Mouse (Mus musculus) embryo, embryonic 10 days (tissue): ENCODE measurements around the gene Rpgrip1l.
A peak's percentile ranks its signal among the peaks of the same experiment; 100 is the strongest.

Experiments used
- DNase-seq: peaks from one replicate; pipeline ENCODE4 v3.0.0-alpha.2; 2015; ENCODE audit warnings: low spot score

Gene Rpgrip1l

DNA sequence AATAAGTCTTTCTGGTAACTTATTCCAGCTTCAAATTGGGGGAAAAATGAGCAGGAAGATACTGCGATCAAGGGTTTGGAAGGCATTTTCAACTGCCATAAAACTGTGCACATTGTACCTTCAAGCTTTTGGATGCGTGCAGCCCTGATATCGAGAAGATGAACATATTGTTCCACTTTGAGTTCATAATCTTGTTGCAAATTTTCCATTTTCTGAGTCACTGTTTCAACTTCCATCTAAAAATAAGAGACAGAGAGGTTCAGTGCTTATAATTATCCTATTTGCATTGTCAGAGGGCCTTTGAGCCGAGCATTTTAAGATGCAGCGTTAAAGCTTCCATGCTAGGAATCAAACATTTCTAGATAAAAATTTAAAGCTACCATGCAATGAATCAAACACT lies 39.6 kb downstream of the Rpgrip1l start:
- DNase-seq = no peak

DNA sequence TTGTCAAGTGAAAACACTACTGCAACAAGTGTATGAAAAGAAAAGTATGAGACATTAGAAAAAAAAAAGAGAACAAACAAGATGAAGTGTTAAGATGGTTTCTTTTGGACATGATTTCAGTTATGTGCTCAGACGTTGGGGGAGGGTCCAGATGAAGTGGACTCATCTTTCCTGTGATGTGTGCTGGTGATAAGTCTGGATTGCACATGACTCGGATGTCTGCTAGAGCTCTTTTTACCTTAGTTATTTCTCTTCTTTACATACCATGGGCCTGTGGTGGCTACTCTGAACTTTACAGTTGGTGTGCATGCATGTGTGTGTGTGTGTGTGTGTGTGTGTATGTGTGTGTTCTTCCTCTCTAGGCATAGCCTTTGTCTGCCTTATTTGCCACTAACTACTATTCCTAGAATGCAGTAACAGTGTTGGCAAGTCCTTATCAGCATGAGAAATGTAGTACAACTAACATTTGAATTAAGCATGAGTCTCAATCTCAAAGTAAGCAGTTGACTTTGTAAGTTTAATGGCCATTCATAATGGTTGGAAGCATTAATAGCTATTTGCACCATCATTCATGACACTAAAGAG lies 43.6 kb downstream of the Rpgrip1l start:
- no peak for DNase-seq

DNA sequence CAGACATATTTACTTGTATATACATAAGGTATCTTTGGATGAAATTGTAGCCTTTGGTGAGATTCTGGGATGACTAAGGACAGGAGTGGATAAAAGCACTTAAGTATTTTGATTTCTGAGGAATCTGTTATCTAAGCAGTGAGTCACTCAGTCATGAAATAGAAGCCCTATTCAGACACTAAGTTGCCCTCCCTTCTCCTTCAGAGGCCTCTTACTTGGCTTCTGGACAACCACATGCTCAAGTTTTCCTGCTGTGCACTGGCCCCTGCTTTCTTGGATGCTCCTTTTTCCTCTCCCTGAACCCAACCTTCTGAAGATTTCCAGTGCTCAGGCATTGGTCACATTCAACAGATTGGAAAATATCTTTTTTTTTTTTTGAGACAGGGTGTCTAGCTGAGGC lies 48.5 kb downstream of the Rpgrip1l start:
- DNase-seq = no peak

DNA sequence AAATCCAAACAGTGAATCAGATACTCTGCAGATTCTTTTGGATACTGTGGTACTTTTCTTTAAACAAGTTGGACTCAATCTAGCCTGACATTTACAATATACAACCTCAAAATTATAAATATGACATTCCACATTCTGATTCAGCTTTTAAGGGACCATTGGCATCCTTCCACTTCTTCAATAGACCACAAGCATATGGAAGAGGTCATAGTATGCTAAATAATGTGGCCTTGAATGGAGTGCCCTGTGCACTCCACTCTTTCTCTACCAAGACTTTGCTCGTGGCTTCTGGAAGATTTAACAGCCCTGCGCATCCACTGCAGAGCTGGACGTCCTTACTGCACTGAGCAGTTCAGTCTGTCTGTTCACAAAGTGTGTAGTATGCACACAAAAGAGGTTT lies 49.1 kb downstream of the Rpgrip1l start:
- no peak for DNase-seq

DNA sequence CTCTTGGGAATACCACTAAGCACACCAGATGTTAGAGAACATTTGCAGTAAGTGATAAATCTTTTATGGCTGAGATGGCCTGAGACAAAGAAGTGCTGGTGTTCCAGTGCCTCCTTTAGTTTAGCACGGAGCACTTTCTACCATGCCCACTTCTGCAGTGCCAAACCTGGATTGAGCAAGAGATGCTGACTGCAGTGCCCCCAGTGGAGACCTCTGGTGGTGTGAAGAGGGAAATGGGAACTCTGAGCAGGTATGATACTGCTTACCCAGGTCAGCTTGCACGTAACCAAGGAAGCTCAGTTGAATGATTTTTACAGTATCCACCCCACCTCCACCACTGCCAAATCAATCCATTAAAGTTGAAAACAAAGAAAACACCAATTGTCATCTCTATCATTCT lies 51.5 kb downstream of the Rpgrip1l start:
- DNase-seq = no peak

DNA sequence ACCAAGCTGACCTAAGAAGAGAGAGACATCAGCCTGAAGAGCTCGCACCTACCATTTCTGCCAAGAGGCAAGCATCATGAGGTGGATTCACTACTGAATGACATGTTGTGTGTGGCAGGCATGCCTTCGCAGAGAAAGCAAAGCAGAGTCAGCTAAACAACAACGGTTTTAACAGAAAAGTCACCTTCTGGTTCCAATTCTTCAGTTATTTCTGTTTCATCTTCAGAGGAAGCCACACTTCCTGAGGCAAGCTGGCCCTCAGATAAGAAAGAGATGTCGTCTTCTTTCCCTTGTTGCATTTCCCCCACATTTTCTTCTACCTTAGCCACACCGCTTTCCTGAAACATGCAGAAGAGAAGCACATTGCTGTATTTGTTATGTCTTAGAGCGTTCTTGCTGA lies 62.1 kb downstream of the Rpgrip1l start:
- DNase-seq = no peak

DNA sequence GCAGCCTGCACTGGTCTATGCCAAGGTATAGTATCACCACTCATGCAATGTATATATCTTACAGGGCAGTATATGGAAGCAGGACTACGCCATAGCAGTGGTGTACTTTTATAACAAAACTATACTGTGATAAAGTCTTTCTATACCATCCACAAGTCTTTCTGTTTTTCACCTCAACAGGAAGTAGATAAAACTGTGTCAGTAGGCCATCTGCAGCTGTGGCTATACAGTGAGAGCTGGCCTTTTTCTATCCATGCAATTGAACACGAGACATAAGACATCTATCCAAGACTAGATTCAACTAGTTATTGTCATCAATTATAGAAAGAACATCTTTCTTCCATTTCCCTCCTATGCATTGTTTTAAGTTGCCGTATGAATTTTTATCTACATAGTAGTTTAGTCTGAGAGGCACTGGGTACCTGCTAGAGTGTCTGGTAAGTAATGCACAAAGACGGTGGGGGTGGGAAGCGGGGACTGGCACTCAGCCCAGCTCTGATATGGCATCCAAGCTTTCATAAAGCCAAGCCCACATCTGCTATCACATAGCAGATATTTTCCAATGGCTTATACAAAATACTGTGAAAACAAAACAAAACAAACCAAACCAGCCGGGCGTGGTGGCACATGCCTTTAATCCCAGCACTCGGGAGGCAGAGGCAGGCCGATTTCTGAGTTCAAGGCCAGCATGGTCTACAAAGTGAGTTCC lies 63.1 kb downstream of the Rpgrip1l start:
- DNase-seq = no peak

DNA sequence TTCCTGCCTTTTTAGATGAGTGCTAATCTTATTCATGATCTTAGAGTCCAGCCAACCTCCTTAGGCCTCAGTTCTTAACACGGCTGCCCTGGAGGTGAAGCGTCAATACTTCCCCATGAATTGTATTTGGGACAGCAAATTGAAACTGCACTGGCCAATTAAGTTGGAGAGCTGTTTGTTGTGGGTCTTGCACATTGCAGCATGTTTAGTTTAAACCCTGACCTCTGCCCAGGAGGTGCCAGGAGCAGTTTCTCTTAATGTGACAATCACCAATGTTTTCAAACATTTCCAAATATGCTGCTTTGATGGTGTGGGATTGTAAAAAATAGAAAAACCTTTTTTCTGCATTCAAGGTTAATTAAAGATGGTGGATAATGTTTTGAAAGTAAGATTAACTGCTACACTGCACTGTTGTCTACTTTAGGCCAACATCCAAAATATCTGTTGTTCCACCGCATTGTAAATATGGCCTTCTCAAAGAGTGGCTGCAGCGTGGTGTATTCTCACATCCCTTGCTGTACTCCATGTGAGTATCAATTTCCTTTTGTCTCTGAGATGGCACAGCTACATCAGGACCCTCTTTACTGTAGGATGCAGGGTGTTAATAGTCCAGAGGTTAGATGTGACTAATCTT lies 67.1 kb downstream of the Rpgrip1l start:
- no peak for DNase-seq

DNA sequence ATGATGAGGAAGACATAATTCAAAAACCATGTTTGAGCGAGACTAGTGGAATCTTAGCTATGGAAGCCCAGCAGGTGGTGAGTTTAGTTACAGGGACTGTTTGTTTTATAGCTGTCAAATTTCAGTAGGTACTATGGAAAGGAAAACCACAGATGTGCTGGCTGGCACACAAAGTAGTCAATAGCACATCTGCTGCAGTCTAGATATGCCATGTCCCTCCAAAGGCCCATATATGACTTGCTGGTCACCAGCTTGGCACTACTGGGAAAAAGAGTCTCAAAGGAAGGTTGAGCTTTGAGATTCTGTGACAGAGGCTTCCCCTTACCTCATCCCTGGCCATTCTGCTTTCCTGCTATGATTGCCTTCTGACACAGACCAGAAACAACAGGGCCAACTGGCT lies 70.3 kb downstream of the Rpgrip1l start:
- DNase-seq = no peak

DNA sequence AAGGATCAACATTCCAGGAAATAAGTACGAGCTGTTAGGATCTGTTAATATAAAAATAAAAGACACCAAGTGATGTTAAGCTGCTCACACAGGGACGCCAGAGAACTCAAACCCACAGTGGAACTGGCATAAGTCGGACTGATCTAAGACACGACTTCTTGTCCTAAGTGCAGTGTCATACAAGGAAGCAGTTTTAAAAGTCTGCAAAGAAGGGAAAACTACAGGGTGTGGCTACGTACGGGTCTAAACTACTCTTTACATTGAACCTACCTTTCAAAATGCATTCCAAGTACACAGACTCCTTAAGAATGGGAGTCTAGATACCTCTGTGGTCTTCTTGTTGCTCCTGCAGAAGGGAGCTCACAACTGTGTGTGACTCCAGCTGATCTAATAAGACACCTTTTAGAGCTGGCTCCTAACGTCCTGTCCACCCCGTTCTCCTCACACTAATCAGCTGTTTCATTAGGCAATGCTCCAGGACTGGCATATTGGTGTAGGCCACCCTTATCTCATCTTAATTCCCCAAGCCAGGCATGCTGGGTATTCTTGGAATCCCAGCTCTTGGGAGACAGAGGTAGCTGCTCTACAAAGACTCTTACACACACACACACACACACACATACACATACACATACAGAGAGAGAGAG lies 71.1 kb downstream of the Rpgrip1l start:
- no peak for DNase-seq

DNA sequence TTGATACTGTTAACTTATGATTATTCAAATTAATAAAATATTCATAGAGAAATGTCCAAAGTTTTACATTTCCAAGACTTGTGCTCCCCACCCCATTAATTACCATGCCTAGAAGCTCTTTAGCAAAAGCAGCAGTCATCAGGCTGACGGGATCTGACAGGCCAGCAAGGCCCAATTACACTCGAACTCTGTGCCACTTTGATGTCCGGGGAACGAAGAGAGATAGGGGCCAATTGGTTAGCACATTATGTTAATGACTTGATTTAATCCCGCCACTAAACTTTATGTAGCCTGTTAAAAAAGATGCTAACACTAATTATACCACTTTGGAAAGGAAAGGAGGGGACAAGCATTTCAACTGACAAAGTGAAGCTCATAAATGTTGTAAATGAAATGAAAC lies 71.7 kb downstream of the Rpgrip1l start:
- DNase-seq = peak; percentile 10

DNA sequence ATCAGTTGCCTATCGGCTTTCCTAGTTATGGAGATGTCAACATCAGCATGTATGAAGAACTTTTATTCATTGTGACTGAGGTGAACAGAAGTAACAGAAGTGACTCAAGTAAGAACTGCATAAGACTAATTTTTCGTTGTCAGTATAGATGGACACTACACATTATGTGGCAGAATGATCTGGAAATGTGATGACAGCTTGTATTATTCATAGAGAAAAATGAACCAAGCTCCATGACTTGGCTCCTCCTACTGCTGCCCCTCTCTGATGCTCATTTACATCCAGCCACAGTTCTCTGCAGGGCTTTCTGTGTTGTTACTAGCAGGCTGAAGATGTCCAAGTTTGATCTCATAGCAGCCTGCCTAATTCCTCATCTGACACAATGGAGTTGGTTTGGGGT lies 75.9 kb downstream of the Rpgrip1l start:
- no peak for DNase-seq

DNA sequence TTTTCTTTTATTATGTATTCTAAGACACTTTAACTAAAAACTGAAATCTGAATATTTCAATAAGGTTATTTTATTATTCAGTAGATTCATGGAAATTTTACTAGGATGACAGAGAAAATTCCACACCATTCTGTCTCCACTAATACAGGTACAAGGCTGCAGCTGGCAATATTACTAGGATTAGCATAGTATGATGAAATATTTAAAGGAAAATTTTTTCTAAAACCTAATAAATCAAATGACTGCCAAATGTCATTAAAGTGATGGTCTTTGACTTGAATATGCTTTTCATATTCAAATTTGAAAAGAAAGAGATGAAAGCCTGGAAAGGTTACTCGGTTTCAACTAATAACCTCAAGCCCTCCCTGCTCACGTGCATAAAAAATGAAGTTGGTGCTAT lies 79.0 kb downstream of the Rpgrip1l start:
- no peak for DNase-seq

DNA sequence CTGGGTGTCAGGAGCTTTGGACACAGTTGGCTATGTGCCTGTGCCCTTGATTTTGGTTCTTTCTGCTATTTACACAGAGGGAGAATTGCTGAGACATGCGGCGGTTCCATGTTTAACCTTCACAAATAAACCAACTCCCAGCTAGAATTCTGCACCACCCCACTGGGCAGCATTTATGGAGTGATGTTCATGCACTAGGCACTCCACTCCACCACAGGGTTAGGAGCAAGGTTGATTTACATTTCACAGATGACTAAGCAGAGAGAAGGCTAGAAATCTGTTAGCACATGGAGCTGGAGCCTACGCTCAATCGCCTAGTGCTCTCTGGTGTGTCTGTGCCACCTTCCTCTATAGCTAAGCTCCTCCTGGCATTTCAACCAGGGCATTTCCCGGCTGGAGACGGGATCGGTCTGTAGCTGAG lies 85.6 kb downstream of the Rpgrip1l start:
- no peak for DNase-seq

DNA sequence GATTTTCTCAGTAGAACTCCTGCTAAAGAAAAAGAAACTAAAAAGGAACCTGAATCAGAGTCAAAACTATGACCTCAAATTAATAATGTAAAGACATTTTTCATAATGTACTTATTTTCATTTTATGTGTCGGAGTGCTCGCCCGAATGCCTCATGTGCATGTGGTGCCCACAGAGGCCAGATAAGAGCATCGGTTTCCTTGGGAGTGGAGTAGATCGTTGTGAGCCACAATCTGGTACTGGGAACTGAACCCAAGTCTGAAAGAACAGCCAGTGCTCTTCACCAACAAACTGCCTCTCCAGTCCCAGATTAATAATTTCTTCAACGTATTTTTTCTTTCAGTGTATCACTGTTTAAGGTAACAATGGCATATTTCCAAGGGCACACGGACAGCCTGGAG lies 88.8 kb downstream of the Rpgrip1l start:
- no peak for DNase-seq

DNA sequence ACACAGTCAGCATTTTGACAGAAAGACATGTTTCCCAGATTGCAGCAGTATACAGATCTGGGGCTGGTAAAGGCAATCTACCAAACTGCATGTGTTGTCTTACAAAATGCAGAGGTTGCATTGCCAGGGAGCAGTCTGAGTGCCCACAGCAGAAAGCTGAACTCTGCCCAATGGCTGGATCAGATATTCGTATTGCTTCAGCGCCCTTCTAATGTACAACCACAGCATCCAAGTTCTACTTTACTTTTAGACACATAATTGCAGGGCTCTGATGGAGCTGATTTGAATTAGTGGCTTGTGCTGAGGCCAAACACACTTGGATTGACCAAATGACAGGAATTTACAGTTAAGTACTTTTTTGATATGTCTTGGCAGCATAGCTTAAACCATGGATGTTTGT lies 91.2 kb downstream of the Rpgrip1l start:
- no peak for DNase-seq

DNA sequence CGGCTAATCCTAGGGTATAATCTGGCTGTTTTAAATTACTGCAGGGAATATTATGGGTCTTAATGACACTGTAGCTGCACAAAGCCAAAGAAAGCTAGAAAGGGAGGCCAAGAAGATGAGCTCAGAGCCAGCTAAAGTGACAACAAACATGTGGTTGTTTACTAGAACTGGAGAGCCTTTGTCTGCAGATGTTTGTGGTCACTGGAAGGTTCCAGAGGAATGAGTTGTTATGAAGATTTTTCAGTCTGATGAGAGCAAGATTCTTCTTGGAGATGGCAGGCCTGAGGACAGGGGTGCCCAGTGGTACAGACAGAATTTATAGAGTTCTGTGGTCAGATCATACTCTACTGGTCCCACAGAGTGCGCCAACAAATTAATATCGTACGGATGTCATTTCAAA lies 94.8 kb downstream of the Rpgrip1l start:
- no peak for DNase-seq

DNA sequence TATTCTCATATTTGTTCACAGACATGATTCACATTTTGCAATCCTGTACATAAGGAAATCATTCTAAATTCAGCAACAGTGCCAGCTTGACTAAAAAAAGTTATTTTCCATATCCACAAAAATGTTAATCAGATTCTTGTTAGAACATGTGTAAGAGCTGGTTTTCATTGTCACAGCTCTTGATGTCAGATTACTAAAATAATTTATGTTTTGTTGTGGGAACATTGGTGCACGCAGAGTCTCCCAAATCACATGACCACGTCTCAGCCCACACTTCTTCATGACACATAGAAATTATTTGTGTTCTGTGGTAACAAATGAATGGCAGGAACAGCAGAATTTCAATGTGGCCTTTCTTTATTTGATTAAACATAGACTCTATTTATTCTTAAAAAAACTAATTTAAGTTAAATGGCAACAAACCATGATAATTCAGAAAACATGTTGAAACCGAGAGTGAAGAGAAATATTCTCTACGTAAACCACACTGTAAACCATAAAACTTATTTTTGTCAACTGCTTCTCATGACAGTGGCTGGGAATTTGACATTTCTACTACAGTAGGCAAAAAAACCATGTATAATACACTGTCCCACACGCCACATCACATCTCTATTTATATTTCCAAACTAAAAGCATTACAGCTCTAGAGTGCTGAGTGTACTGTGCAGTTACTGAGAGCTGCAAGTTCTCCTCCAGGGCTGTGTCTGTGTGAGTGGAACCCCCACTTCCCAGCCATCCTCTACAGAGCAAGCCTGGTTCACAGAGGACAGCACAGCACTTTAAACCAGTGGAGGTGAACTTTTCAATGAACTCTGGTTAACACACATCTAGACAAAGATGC lies 95.8 kb downstream of the Rpgrip1l start:
- DNase-seq = no peak

DNA sequence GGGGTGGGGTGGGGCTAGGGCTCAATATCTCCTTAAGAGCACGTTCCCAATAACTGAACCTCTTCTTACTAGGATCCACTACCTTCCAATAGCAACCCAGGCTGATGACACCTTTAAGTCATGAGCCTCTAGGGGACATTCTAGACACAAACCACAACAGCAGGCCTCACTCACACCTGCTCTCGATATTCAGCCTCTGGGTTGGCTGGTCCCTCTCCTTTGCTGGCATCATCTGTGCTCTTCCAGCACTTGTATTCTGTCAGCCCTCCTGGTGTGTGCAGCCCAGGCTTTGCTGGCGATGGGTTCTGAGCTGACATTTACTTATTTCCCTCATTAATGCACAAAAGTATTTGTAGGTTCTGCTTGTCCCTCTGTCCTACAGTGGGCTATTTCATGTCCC lies 98.8 kb downstream of the Rpgrip1l start:
- no peak for DNase-seq

DNA sequence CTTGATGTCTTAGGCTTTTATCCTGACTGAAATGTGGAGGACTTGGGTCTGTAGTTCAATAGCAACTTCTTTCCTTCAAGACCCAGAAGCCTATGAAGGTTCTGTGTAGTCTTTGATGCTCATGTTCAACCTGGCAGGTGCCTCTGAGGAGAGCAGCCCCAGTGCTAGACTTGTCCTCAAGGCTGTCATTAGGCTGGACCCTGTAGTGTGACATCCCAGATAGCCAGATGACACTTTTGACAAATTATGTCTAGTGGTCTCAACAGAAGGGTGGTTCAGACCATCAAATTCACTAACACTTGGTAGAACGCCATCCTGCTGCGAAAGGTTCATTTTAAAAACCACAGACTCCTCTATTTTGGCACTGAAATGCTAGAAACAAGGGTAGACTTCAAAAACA lies 100.1 kb downstream of the Rpgrip1l start:
- DNase-seq = no peak

DNA sequence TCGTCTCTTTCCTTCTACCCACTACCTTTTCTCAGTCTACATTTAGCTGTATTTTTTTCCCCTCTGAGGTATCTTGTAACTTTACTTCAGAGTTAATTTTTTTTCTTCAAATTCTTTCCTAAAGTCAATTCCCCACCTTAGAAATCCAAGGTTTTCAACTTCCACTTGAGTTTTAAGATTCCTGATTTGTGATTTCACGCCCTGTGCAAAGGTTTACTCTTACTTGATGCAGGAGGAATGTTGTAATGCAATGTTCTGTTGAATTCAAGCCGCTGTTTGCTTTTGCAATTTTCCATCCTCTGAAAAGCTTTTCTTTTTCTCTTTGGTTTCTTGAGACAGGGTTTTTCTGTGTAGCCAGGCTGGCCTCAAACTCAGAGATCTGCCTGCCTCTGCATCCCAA lies 103.4 kb downstream of the Rpgrip1l start:
- no peak for DNase-seq

DNA sequence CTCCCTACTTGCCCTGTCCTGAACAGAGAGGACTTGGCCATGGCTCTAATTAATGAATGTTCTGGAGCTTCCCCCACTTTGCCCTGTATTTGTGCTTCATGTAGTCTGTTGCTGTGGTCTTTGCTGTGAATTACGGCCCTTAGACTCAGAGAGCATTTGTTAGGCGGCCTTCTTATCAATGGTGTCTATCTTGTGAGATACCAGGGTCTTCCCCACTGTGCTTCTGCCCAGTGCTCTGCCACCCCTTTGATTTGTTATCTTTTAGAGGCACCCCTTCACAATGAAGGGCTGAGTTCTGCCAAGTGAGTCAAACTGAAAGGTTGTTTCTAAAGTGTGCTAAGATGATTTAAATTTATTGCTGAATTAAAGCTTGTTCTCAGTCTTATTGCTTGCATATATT lies 105.4 kb downstream of the Rpgrip1l start:
- no peak for DNase-seq
